Mouse (Mus musculus) cerebellum, postnatal 25 days (tissue): ENCODE data around the gene Arpin.

ENCODE experiments used
- DNase-seq, 2 experiments: peaks; one replicate each; pipeline ENCODE4 v3.0.0; 2021; ENCODE audit warnings: mixed read lengths in 2 of 2

Arpin gene

GRCm38 (mm10) chr7:79892576-79893428, 42.4 kb downstream of the Arpin start:
- no peak for DNase-seq

GRCm38 (mm10) chr7:79890436-79891221, 44.5 kb downstream of the Arpin start:
- DNase-seq: no peak

DNA sequence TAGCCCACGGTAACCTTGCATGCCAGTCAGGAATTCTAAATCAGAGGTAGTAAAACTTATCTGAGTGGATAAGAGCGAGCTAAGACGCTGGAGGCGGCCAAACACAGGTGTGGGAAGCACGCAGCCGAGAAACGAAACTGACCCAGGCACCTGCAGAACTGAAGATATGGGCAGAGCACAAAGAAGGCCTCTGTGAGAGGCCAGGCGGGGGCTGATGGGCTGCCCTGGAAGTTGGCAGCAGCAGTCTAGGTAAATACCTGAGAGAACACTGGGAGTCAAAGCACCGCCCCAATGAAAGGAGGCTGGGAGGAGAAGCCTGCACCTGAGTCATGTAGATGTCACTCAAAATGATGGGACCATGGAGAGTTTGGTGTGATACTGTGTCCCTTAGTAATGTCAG, 46.6 kb downstream of the Arpin start:
- DNase-seq: no peak

- DNase-seq: no peak
Measured at GRCm38 (mm10) chr7:79883613-79884334, 51.4 kb downstream of the Arpin start.

GRCm38 (mm10) chr7:79881901-79882300, 53.3 kb downstream of the Arpin start:
- DNase-seq: no peak

GRCm38 (mm10) chr7:79880998-79881397, 54.2 kb downstream of the Arpin start:
- DNase-seq: no peak

DNA sequence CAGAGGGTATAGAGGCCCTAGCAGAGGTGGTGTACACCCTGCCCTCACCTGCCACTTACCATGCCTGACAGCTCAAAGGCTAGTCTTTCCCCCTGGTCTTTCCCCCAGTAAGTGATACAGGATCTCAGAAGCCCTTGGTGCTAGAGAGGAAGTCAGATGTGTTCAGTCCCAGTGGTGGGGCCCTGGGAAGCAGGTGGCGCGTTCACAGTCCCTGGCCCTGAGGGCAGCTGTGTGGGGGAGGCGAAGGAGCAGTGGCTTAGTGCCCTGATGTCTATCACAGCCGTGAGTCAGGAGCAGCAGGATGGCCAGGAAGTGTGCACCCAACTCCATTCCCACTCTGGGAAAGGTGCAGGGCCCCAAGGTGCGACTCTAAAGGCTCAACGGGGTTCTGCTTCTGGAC, 55.1 kb downstream of the Arpin start:
- DNase-seq: no peak

- no peak for DNase-seq
Measured at GRCm38 (mm10) chr7:79878455-79879025, 56.6 kb downstream of the Arpin start.
